Mouse (Mus musculus): ENCODE measurements at regions not wholly inside any gene's neighbourhood (a gene's known extent, or its start where the extent isn't known, plus 50 kb on each side); places are given as distances from the start of the nearest gene placed in this dataset.
"Not testable (repeated sequence)": the region's sequence is repeated elsewhere in the genome, so short reads cannot be mapped to it uniquely, and the experiment has no call there.

- Histone ChIP-seq H3K9me3 (ENCODE audit: control insufficient read depth, low read length) (no peaks in the 10 kb centered on the region), H3K4me3 (ENCODE audit: low read depth, low read length) (no peak overlapping the region), H3K4me1 (replicated peaks; ENCODE audit: control insufficient read depth, insufficient read depth) (no peaks in the 10 kb centered on the region), H3K27me3 (ENCODE audit: control insufficient read depth, insufficient read depth, low read length) (no peaks in the 10 kb centered on the region), H3K4me2 (replicated peaks; ENCODE audit: low read depth) (no peak overlapping the region), H3K36me3 (ENCODE audit: control insufficient read depth, insufficient read depth, low read length) (no peaks in the 10 kb centered on the region), H3K9ac (ENCODE audit: low read length) (no peak overlapping the region), H3K27ac (replicated peaks) (no peak overlapping the region)
- WGBS: 40% methylated on average over 2 of the region's 2 CpGs
- DNase-seq (ENCODE audit: low spot score) (no peak), ATAC-seq (ENCODE audit: low FRiP score, low TSS enrichment) (no peak)
- no peak for TF ChIP-seq CTCF (IDR thresholded peaks at IDR 0.05; ENCODE audit: low read depth)
Measured at GRCm38 (mm10) chr13:6901682-6902081, 253.1 kb upstream of the Pfkp start.

- no peak for TF ChIP-seq EP300 (optimal IDR thresholded peaks at IDR 0.05)
- no peak for TF ChIP-seq CTCF (IDR thresholded peaks at IDR 0.05; ENCODE audit: low read depth)
- 50% methylated on average over 1 of the region's 1 CpGs for WGBS
Measured at GRCm38 (mm10) chr13:6897666-6898065, 249.1 kb upstream of the Pfkp start.

GRCm38 (mm10) chr13:6891458-6892076, 243.0 kb upstream of the Pfkp start:
- no peak for TF ChIP-seq EP300 (optimal IDR thresholded peaks at IDR 0.05)
- no peak for TF ChIP-seq CTCF (IDR thresholded peaks at IDR 0.05; ENCODE audit: low read depth)
- Histone ChIP-seq H3K4me1 (replicated peaks; ENCODE audit: control insufficient read depth, insufficient read depth) (no peaks in the 10 kb centered on the region), H3K36me3 (ENCODE audit: control insufficient read depth, insufficient read depth, low read length) (no peaks in the 10 kb centered on the region), H3K27me3 (ENCODE audit: control insufficient read depth, insufficient read depth, low read length) (no peaks in the 10 kb centered on the region), H3K4me2 (replicated peaks; ENCODE audit: low read depth) (no peak overlapping the region), H3K9me3 (ENCODE audit: control insufficient read depth, low read length) (no peaks in the 10 kb centered on the region), H3K9ac (ENCODE audit: low read length) (no peak overlapping the region), H3K27ac (replicated peaks) (no peak overlapping the region), H3K4me3 (ENCODE audit: low read depth, low read length) (no peak overlapping the region)
- DNase-seq (ENCODE audit: low spot score) (no peak), ATAC-seq (ENCODE audit: low FRiP score, low TSS enrichment) (no peak)
- WGBS: 26% methylated on average over 5 of the region's 5 CpGs

More at GRCm38 (mm10) chr13:6897666-6898065, 249.1 kb upstream of the Pfkp start:
- Histone ChIP-seq H3K27ac (replicated peaks) (no peak overlapping the region), H3K9me3 (ENCODE audit: control insufficient read depth, low read length) (no peaks in the 10 kb centered on the region), H3K4me1 (replicated peaks; ENCODE audit: control insufficient read depth, insufficient read depth) (no peaks in the 10 kb centered on the region), H3K4me2 (replicated peaks; ENCODE audit: low read depth) (no peak overlapping the region), H3K4me3 (ENCODE audit: low read depth, low read length) (no peak overlapping the region), H3K27me3 (ENCODE audit: control insufficient read depth, insufficient read depth, low read length) (no peaks in the 10 kb centered on the region), H3K36me3 (ENCODE audit: control insufficient read depth, insufficient read depth, low read length) (no peaks in the 10 kb centered on the region), H3K9ac (ENCODE audit: low read length) (no peak overlapping the region)
- no peak for ATAC-seq (ENCODE audit: low FRiP score, low TSS enrichment)
- DNase-seq (ENCODE audit: low spot score): no peak

GRCm38 (mm10) chr13:6889446-6889845, 240.9 kb upstream of the Pfkp start:
- not testable (repeated sequence) for H3K4me2 ChIP-seq (replicated peaks; ENCODE audit: low read depth); DNase-seq (ENCODE audit: low spot score); H3K9ac ChIP-seq (ENCODE audit: low read length); H3K4me3 ChIP-seq (ENCODE audit: low read depth, low read length); H3K9me3 ChIP-seq (ENCODE audit: control insufficient read depth, low read length); H3K27me3 ChIP-seq (ENCODE audit: control insufficient read depth, insufficient read depth, low read length); H3K4me1 ChIP-seq (replicated peaks; ENCODE audit: control insufficient read depth, insufficient read depth); H3K36me3 ChIP-seq (ENCODE audit: control insufficient read depth, insufficient read depth, low read length); H3K27ac ChIP-seq (replicated peaks); ATAC-seq (ENCODE audit: low FRiP score, low TSS enrichment)
- 74% methylated on average over 9 of the region's 9 CpGs for WGBS

- ATAC-seq (ENCODE audit: low FRiP score, low TSS enrichment): no peak
- TF ChIP-seq EP300 (optimal IDR thresholded peaks at IDR 0.05) (no peak), CTCF (IDR thresholded peaks at IDR 0.05; ENCODE audit: low read depth) (no peak)
- 91% methylated on average over 1 of the region's 1 CpGs for WGBS
Measured at GRCm38 (mm10) chr13:6888381-6888780, 239.8 kb upstream of the Pfkp start.

GRCm38 (mm10) chr13:6877018-6877901, 228.7 kb upstream of the Pfkp start:
- no peak for ATAC-seq (ENCODE audit: low FRiP score, low TSS enrichment)
- no peak for TF ChIP-seq CTCF (IDR thresholded peaks at IDR 0.05; ENCODE audit: low read depth)
- H3K9ac ChIP-seq (ENCODE audit: low read length): no peak overlapping the region
- no peak for DNase-seq (ENCODE audit: low spot score)
- H3K36me3 ChIP-seq (ENCODE audit: control insufficient read depth, insufficient read depth, low read length): no peaks in the 10 kb centered on the region
- H3K9me3 ChIP-seq (ENCODE audit: control insufficient read depth, low read length): no peaks in the 10 kb centered on the region
- 92% methylated on average over 5 of the region's 5 CpGs for WGBS
- H3K4me2 ChIP-seq (replicated peaks; ENCODE audit: low read depth): no peak overlapping the region
- H3K27me3 ChIP-seq (ENCODE audit: control insufficient read depth, insufficient read depth, low read length): no peaks in the 10 kb centered on the region
- H3K4me1 ChIP-seq (replicated peaks; ENCODE audit: control insufficient read depth, insufficient read depth): no peaks in the 10 kb centered on the region
- no peak overlapping the region for H3K4me3 ChIP-seq (ENCODE audit: low read depth, low read length)
- no peak overlapping the region for H3K27ac ChIP-seq (replicated peaks)

More at GRCm38 (mm10) chr13:6888381-6888780, 239.8 kb upstream of the Pfkp start:
- H3K36me3 ChIP-seq (ENCODE audit: control insufficient read depth, insufficient read depth, low read length): no peaks in the 10 kb centered on the region
- DNase-seq (ENCODE audit: low spot score): no peak
- H3K9ac ChIP-seq (ENCODE audit: low read length): no peak overlapping the region
- no peak overlapping the region for H3K27ac ChIP-seq (replicated peaks)
- H3K4me1 ChIP-seq (replicated peaks; ENCODE audit: control insufficient read depth, insufficient read depth): no peaks in the 10 kb centered on the region
- no peaks in the 10 kb centered on the region for H3K27me3 ChIP-seq (ENCODE audit: control insufficient read depth, insufficient read depth, low read length)
- H3K4me2 ChIP-seq (replicated peaks; ENCODE audit: low read depth): no peak overlapping the region
- no peaks in the 10 kb centered on the region for H3K9me3 ChIP-seq (ENCODE audit: control insufficient read depth, low read length)
- H3K4me3 ChIP-seq (ENCODE audit: low read depth, low read length): no peak overlapping the region
